Mouse (Mus musculus) megakaryocyte, embryonic 14.5 days (primary cell): Measurements from ENCODE around the gene Gm17334. TPM values are rescaled to one million over a fixed set of nuclear protein-coding genes. Genes with fewer than 3 reads are reported as not detected.
A peak's percentile ranks its signal among the peaks of the same experiment; 100 is the strongest.

ENCODE experiments used
- H3K27me3 ChIP-seq: replicated peaks from 2 replicates; pipeline ENCODE3; 2012; ENCODE audit warnings: inconsistent platforms
- H3K36me3 ChIP-seq: replicated peaks from 2 replicates; pipeline ENCODE3; 2012; ENCODE audit warnings: low read length, inconsistent platforms, mixed read lengths
- H3K4me1 ChIP-seq: 2 replicates; pipeline ENCODE4 v1.6.1; 2012; ENCODE audit warnings: inconsistent platforms
- H3K4me3 ChIP-seq: replicated peaks from 2 replicates; pipeline ENCODE3; 2012; ENCODE audit warnings: moderate library complexity, mild to moderate bottlenecking, inconsistent platforms
- H3K9me3 ChIP-seq: 2 replicates; pipeline ENCODE4 v1.6.1; 2012; ENCODE audit warnings: inconsistent platforms
- FLI1 ChIP-seq: IDR thresholded peaks from 2 replicates; pipeline ENCODE4 v1.6.1; 2012; ENCODE audit warnings: low read length, inconsistent platforms, mixed read lengths
- GATA1 ChIP-seq: IDR thresholded peaks from 3 replicates; pipeline ENCODE4 v1.6.1; 2012; ENCODE audit warnings: mixed read lengths, low read length, inconsistent platforms, borderline replicate concordance
- polyA plus RNA-seq: library from polyadenylated mRNA; stranded (reverse); fragments of >175 nt; gene quantifications from 2 replicates; pipeline ENCODE4 v1.2.3, GENCODE M21; 2012; ENCODE audit warnings: low replicate concordance; ENCODE audit not compliant: insufficient read depth

The Gm17334 gene
- polyA plus RNA-seq, 1 experiment = not detected

- H3K36me3 ChIP-seq = no peaks in the 10 kb centered on the region
- no peak overlapping the region for H3K4me3 ChIP-seq
- H3K27me3 ChIP-seq = peaks cover 9% of the 10 kb centered on the region
- peaks cover 14% of the 10 kb centered on the region for H3K9me3 ChIP-seq
- TF ChIP-seq FLI1 = no peak
- no peak for TF ChIP-seq GATA1
- peaks cover 22% of the 10 kb centered on the region for H3K4me1 ChIP-seq
Observed at GRCm38 (mm10) chr11:53748614-53749013, 24.4 kb downstream of the Gm17334 start.

- Histone ChIP-seq H3K27me3 (peaks cover 7% of the 10 kb centered on the region), H3K4me1 (peaks cover 22% of the 10 kb centered on the region), H3K36me3 (no peaks in the 10 kb centered on the region), H3K4me3 (no peak overlapping the region), H3K9me3 (peaks cover 7% of the 10 kb centered on the region)
- TF ChIP-seq GATA1 = no peak
- TF ChIP-seq FLI1 = no peak
Observed at GRCm38 (mm10) chr11:53747985-53748384, 25.0 kb downstream of the Gm17334 start.

GRCm38 (mm10) chr11:53745260-53745659 lies 27.7 kb downstream of the Gm17334 start:
- TF ChIP-seq GATA1 = no peak
- no peak for TF ChIP-seq FLI1
- no peak overlapping the region for H3K4me3 ChIP-seq
- H3K9me3 ChIP-seq = no peaks in the 10 kb centered on the region
- H3K36me3 ChIP-seq = no peaks in the 10 kb centered on the region
- H3K27me3 ChIP-seq = peaks cover 4% of the 10 kb centered on the region
- H3K4me1 ChIP-seq = peaks cover 26% of the 10 kb centered on the region

GRCm38 (mm10) chr11:53742353-53742752 lies 30.6 kb downstream of the Gm17334 start:
- Histone ChIP-seq H3K9me3 (no peaks in the 10 kb centered on the region), H3K36me3 (no peaks in the 10 kb centered on the region), H3K27me3 (peaks cover 4% of the 10 kb centered on the region), H3K4me3 (no peak overlapping the region), H3K4me1 (peaks cover 13% of the 10 kb centered on the region)
- TF ChIP-seq FLI1 (no peak), GATA1 (no peak)

- no peak for TF ChIP-seq GATA1
- no peak for TF ChIP-seq FLI1
- Histone ChIP-seq H3K36me3 (no peaks in the 10 kb centered on the region), H3K4me1 (peaks cover 31% of the 10 kb centered on the region), H3K27me3 (no peaks in the 10 kb centered on the region), H3K4me3 (no peak overlapping the region), H3K9me3 (no peaks in the 10 kb centered on the region)
Observed at GRCm38 (mm10) chr11:53737573-53737946, 35.4 kb downstream of the Gm17334 start.

GRCm38 (mm10) chr11:53736771-53737572 lies 36.0 kb downstream of the Gm17334 start:
- no peaks in the 10 kb centered on the region for H3K9me3 ChIP-seq
- TF ChIP-seq GATA1 = no peak
- TF ChIP-seq FLI1 = no peak
- peak overlapping the region; percentile 6 for H3K4me3 ChIP-seq
- peaks cover 33% of the 10 kb centered on the region for H3K4me1 ChIP-seq
- no peaks in the 10 kb centered on the region for H3K27me3 ChIP-seq
- H3K36me3 ChIP-seq = no peaks in the 10 kb centered on the region

- peaks cover 40% of the 10 kb centered on the region for H3K4me1 ChIP-seq
- H3K9me3 ChIP-seq = no peaks in the 10 kb centered on the region
- TF ChIP-seq GATA1 (no peak), FLI1 (no peak)
- no peaks in the 10 kb centered on the region for H3K27me3 ChIP-seq
- H3K36me3 ChIP-seq = no peaks in the 10 kb centered on the region
- H3K4me3 ChIP-seq = peak overlapping the region; percentile 85
Observed at GRCm38 (mm10) chr11:53735682-53736245, 37.2 kb downstream of the Gm17334 start.

GRCm38 (mm10) chr11:53734970-53735681 lies 37.9 kb downstream of the Gm17334 start:
- H3K36me3 ChIP-seq = no peaks in the 10 kb centered on the region
- H3K4me3 ChIP-seq = peak overlapping the region; percentile 85
- H3K27me3 ChIP-seq = no peaks in the 10 kb centered on the region
- no peak for TF ChIP-seq FLI1
- no peak for TF ChIP-seq GATA1
- peaks cover 40% of the 10 kb centered on the region for H3K4me1 ChIP-seq
- H3K9me3 ChIP-seq = no peaks in the 10 kb centered on the region

GRCm38 (mm10) chr11:53734431-53734830 lies 38.6 kb downstream of the Gm17334 start:
- H3K36me3 ChIP-seq = no peaks in the 10 kb centered on the region
- H3K4me3 ChIP-seq = no peak overlapping the region
- H3K4me1 ChIP-seq = peaks cover 40% of the 10 kb centered on the region
- H3K27me3 ChIP-seq = no peaks in the 10 kb centered on the region
- TF ChIP-seq FLI1 = no peak
- no peak for TF ChIP-seq GATA1
- H3K9me3 ChIP-seq = no peaks in the 10 kb centered on the region

GRCm38 (mm10) chr11:53733824-53734223 lies 39.2 kb downstream of the Gm17334 start:
- H3K27me3 ChIP-seq = no peaks in the 10 kb centered on the region
- TF ChIP-seq FLI1 = no peak
- TF ChIP-seq GATA1 = no peak
- H3K4me3 ChIP-seq = no peak overlapping the region

More at GRCm38 (mm10) chr11:53733824-53734223, 39.2 kb downstream of the Gm17334 start:
- Histone ChIP-seq H3K9me3 (no peaks in the 10 kb centered on the region), H3K36me3 (no peaks in the 10 kb centered on the region), H3K4me1 (peaks cover 44% of the 10 kb centered on the region)
